ENCODE assay signal across 12 mouse cellular contexts in genomic region chr17:47606220-47606619, GRCm38 (mm10). TPM values are rescaled to one million over a fixed set of nuclear protein-coding genes. Genes with fewer than 3 reads are reported as not detected.
DNase-seq lines count a peak whose midpoint lies in the region; ATAC-seq and TF ChIP-seq lines count a peak whose summit lies in the region.
"Had no signal": no experiment of that assay in that cellular context is flagged by ENCODE, and none has a peak within 500 bp of the region (broad histone marks: within the 10 kb centered on the region; RNA-seq: fewer than 3 reads in every experiment).

No protein-coding gene starts in this region.

- 70% methylated on average over 5 of the region's 5 CpGs for WGBS in kidney, adult 2 months

- ATAC-seq in CD4-positive, CD25-positive, alpha-beta regulatory T cell, adult 4 months: no peak

- peak; percentile 72 for DNase-seq in CD4-positive, CD25-positive, alpha-beta regulatory T cell, adult 2 months (ENCODE audit: low read depth, low spot score)
- DNase-seq in kidney, adult 2 months: no peak
- DNase-seq in kidney, postnatal 14 days: no peak
- DNase-seq in ES-CJ7 (ENCODE audit: low read depth, low spot score): peak; percentile 62
- peak; percentile 59 for DNase-seq in naive thymus-derived CD4-positive, alpha-beta T cell, adult 2 months (ENCODE audit: low read depth)
- no peak for DNase-seq in cerebellum, postnatal 10 days
- no peak for DNase-seq in right cerebral cortex, postnatal 4 days

- H3K27me3 ChIP-seq in kidney, adult 2 months (replicated peaks; ENCODE audit: control insufficient read depth, insufficient read depth, low read length): no peaks in the 10 kb centered on the region
- H3K27me3 ChIP-seq: embryonic facial prominence, embryonic 13.5 days; hindbrain, embryonic 13.5 days; lung, embryonic 15.5 days; neural tube, embryonic 12.5 days had no signal

- no peak overlapping the region for H3K4me3 ChIP-seq in kidney, adult 2 months (ENCODE audit: insufficient read depth, low read depth, low read length)
- H3K4me3 ChIP-seq: embryonic facial prominence, embryonic 13.5 days; hindbrain, embryonic 13.5 days; lung, embryonic 15.5 days; neural tube, embryonic 12.5 days had no signal

- 0 out of 2 replicates have a peak, but pooled peaks have one; percentile 18 for TF ChIP-seq CTCF in kidney, adult 2 months (conservative IDR thresholded peaks at IDR 0.05; ENCODE audit: insufficient read depth, insufficient read length, low read depth, low read length)

- no peak overlapping the region for H3K27ac ChIP-seq in kidney, adult 2 months (ENCODE audit: insufficient read depth, low read depth, low read length)
- H3K27ac ChIP-seq: embryonic facial prominence, embryonic 13.5 days; hindbrain, embryonic 13.5 days; lung, embryonic 15.5 days; neural tube, embryonic 12.5 days had no signal

- no peak for TF ChIP-seq POLR2A in kidney, adult 2 months (IDR thresholded peaks at IDR 0.05; ENCODE audit: low read depth, low read length)

- H3K36me3 ChIP-seq in kidney, adult 2 months (ENCODE audit: control insufficient read depth, insufficient read depth, low read length): no peaks in the 10 kb centered on the region

- H3K4me1 ChIP-seq in kidney, adult 2 months (ENCODE audit: control insufficient read depth, insufficient read depth, low read length): no peaks in the 10 kb centered on the region

RNA-seq across cellular contexts. Expression of gene Bysl, which starts 5.1 kb away (rescaled TPM):
- 10 to 100 TPM; 10.6 to 14.2 TPM for polyA plus RNA-seq in CD4-positive, CD25-positive, alpha-beta regulatory T cell, adult 4 months (2017; shearing (Covaris generic))
- polyA plus RNA-seq in kidney, adult 2 months (2012; rRNA removed): 7.9 and 8.3 TPM in 2 replicates

RNA-seq across cellular contexts. Expression of gene Med20, which starts 5.2 kb away (rescaled TPM):
- polyA plus RNA-seq in CD4-positive, CD25-positive, alpha-beta regulatory T cell, adult 4 months (2017; shearing (Covaris generic)): 10 to 100 TPM; 36.0 to 37.0 TPM
- polyA plus RNA-seq in kidney, adult 2 months (2012; rRNA removed): 22.8 and 25.3 TPM in 2 replicates

RNA-seq across cellular contexts. Expression of gene Gm20517, which starts 5.2 kb away (rescaled TPM):
- polyA plus RNA-seq in CD4-positive, CD25-positive, alpha-beta regulatory T cell, adult 4 months (2017; shearing (Covaris generic)): under 1 TPM in 1 of 2 experiments, not detected in 1; 0.73 TPM
- polyA plus RNA-seq in kidney, adult 2 months (2012; rRNA removed): 0.45 and 0.64 TPM in 2 replicates

RNA-seq across cellular contexts. Expression of gene Usp49, which starts 24.3 kb away (rescaled TPM):
- under 1 TPM; 0.43 to 0.78 TPM for polyA plus RNA-seq in CD4-positive, CD25-positive, alpha-beta regulatory T cell, adult 4 months (2017; shearing (Covaris generic))
- 5.1 and 5.3 TPM in 2 replicates for polyA plus RNA-seq in kidney, adult 2 months (2012; rRNA removed)

Comparison
In these comparisons a context has a peak if more than half of its experiments do, and no peak if none do; other contexts are left out.
1. DNase-seq: peak in CD4-positive, CD25-positive, alpha-beta regulatory T cell, adult 2 months (single experiment), ES-CJ7 (single experiment) and naive thymus-derived CD4-positive, alpha-beta T cell, adult 2 months (single experiment); none in kidney, adult 2 months (single experiment), kidney, postnatal 14 days (single experiment), cerebellum, postnatal 10 days (0 of 2) and right cerebral cortex, postnatal 4 days (single experiment).